In genomic region chr3:132345856-132346255, GRCm38 (mm10) we compare ENCODE assay signal across 20 mouse cellular contexts.
"Had no signal": no experiment of that assay in that cellular context is flagged by ENCODE, and none has a peak within 500 bp of the region (broad histone marks: within the 10 kb centered on the region; RNA-seq: fewer than 3 reads in every experiment).

No protein-coding gene starts in this region.

- DNase-seq: liver, postnatal 0 days; lung, adult 2 months; lung, postnatal 14 days; lung, postnatal 36 days; retina, postnatal 1 day; right cerebral cortex, adult 18-20 months; right cerebral cortex, postnatal 25 days; right cerebral cortex, postnatal 4 days; spleen, adult 18-20 months; thymus, adult 18-20 months; thymus, postnatal 14 days; thymus, postnatal 36 days had no signal

- H3K27ac ChIP-seq: lung, embryonic 15.5 days; macrophage; midbrain, embryonic 13.5 days; midbrain, embryonic 15.5 days; neural tube, embryonic 12.5 days had no signal

- H3K27me3 ChIP-seq: lung, embryonic 15.5 days; megakaryocyte, embryonic 14.5 days; midbrain, embryonic 13.5 days; midbrain, embryonic 15.5 days; neural tube, embryonic 12.5 days had no signal

- H3K9ac ChIP-seq: liver, postnatal 0 days; lung, embryonic 15.5 days; midbrain, embryonic 13.5 days; midbrain, embryonic 15.5 days; neural tube, embryonic 12.5 days had no signal

- H3K4me2 ChIP-seq: lung, embryonic 15.5 days; midbrain, embryonic 11.5 days; midbrain, embryonic 13.5 days; midbrain, embryonic 15.5 days; neural tube, embryonic 12.5 days had no signal

- ATAC-seq: liver, postnatal 0 days; lung, postnatal 0 days; midbrain, embryonic 13.5 days; midbrain, embryonic 15.5 days had no signal

- H3K36me3 ChIP-seq: lung, embryonic 15.5 days; midbrain, embryonic 13.5 days; midbrain, embryonic 15.5 days; neural tube, embryonic 12.5 days had no signal

- H3K4me1 ChIP-seq: lung, embryonic 15.5 days; megakaryocyte, embryonic 14.5 days; midbrain, embryonic 13.5 days; midbrain, embryonic 15.5 days; neural tube, embryonic 12.5 days had no signal

- H3K9me3 ChIP-seq: lung, embryonic 15.5 days; midbrain, embryonic 13.5 days; midbrain, embryonic 15.5 days; neural tube, embryonic 12.5 days had no signal

- H3K4me3 ChIP-seq: lung, embryonic 15.5 days; megakaryocyte, embryonic 14.5 days; midbrain, embryonic 13.5 days; midbrain, embryonic 15.5 days; neural tube, embryonic 12.5 days had no signal
